8 mouse cellular contexts compared by ENCODE assay signal in the genomic region with DNA sequence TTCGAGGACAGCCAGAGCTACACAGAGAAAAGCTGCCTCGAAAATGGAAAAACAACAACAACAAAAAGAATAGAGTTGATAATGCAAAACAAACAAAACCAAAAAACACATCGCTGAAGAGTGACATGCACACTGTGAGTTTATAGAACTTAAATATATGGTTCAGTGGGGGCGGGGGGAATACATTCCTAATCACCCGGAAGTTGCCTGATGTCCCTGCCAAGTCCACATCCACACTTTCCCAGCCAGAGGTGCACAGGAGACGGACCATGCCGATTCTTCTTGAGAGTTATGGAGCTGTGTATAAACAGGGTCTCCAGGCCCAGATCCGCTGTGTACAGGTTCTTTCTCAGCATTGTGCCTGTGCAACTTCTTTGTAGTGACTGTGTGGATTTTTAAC. TPM values are rescaled to one million over a fixed set of nuclear protein-coding genes. Genes with fewer than 3 reads are reported as not detected.
A peak's percentile ranks its signal among the peaks of the same experiment; 100 is the strongest.
DNase-seq lines count a peak whose midpoint lies in the region; ATAC-seq and TF ChIP-seq lines count a peak whose summit lies in the region.
"Not testable (repeated sequence)": the region's sequence is repeated elsewhere in the genome, so short reads cannot be mapped to it uniquely, and the experiment has no call there.
"Had no signal": no experiment of that assay in that cellular context is flagged by ENCODE, and none has a peak within 500 bp of the region (broad histone marks: within the 10 kb centered on the region; RNA-seq: fewer than 3 reads in every experiment).

No protein-coding gene starts in this region.

- H3K4me1 ChIP-seq in intestine, embryonic 16.5 days (ENCODE audit: control insufficient read depth, insufficient read depth, low read length); intestine, postnatal 0 days (replicated peaks; ENCODE audit: control insufficient read depth, insufficient read depth, low read length): not testable (repeated sequence)

- 82% methylated on average over 4 of the region's 8 CpGs for WGBS in intestine, embryonic 16.5 days
- whole genome bisulfite sequencing in intestine, postnatal 0 days, result 65% methylated on average over 4 of the region's 8 CpGs

- not testable (repeated sequence) for TF ChIP-seq CTCF in intestine, postnatal 0 days (IDR thresholded peaks at IDR 0.05; ENCODE audit: low read depth)

- peak; percentile 93 for DNase-seq in heart, adult 11 months

- not testable (repeated sequence) for H3K36me3 ChIP-seq in intestine, embryonic 16.5 days (ENCODE audit: control insufficient read depth, insufficient read depth, low read length); intestine, postnatal 0 days (ENCODE audit: control insufficient read depth, insufficient read depth)

- H3K27me3 ChIP-seq in intestine, embryonic 16.5 days (replicated peaks; ENCODE audit: control insufficient read depth, insufficient read depth, low read length); intestine, postnatal 0 days (replicated peaks; ENCODE audit: control insufficient read depth, insufficient read depth, low read length): not testable (repeated sequence)

- not testable (repeated sequence) for H3K4me2 ChIP-seq in intestine, embryonic 16.5 days (ENCODE audit: low read depth, low read length); intestine, postnatal 0 days (replicated peaks; ENCODE audit: low read depth)

- H3K9me3 ChIP-seq in intestine, embryonic 16.5 days (ENCODE audit: control insufficient read depth, low read length); intestine, postnatal 0 days (ENCODE audit: control insufficient read depth): not testable (repeated sequence)

- not testable (repeated sequence) for H3K4me3 ChIP-seq in intestine, embryonic 16.5 days (ENCODE audit: low read length); intestine, postnatal 0 days (ENCODE audit: low read depth, low read length)

- peak; percentile 28 for ATAC-seq in intestine, embryonic 16.5 days
- ATAC-seq in intestine, postnatal 0 days, result 0 out of 2 replicates have a peak, but pooled peaks have one; percentile 19

- not testable (repeated sequence) for H3K27ac ChIP-seq in intestine, embryonic 16.5 days (ENCODE audit: low read length); intestine, postnatal 0 days (ENCODE audit: low read depth, low read length)

- not testable (repeated sequence) for H3K9ac ChIP-seq in intestine, embryonic 16.5 days (ENCODE audit: low read depth, low read length); intestine, postnatal 0 days (ENCODE audit: low read depth, low read length)

RNA-seq across cellular contexts. Expression of a gene that starts 23.7 kb away (rescaled TPM):
- polyA plus RNA-seq in intestine, embryonic 16.5 days (2015; fragmentation: Nextera tagmentation; extraction: Ambion mirVana), result 0.51 and 0.79 TPM in 2 replicates
- polyA plus RNA-seq in intestine, postnatal 0 days (2015; fragmentation: Nextera tagmentation; extraction: Ambion mirVana), result 0.12 and 0.13 TPM in 2 replicates
- polyA plus RNA-seq: activated CD4-positive, CD25-positive, alpha-beta regulatory T cell, adult 4 months; adrenal gland, adult 2 months; C2C12; CD4-positive, CD25-positive, alpha-beta regulatory T cell, adult 4 months; G1E had no signal
